Mouse (Mus musculus): ENCODE measurements around the gene Sqstm1. TPM values are rescaled to one million over a fixed set of nuclear protein-coding genes. Genes with fewer than 3 reads are reported as not detected.

Gene Sqstm1
- polyA plus RNA-seq (2015; fragmentation: Nextera tagmentation; extraction: Ambion mirVana) = 326 and 333 TPM in 2 replicates

DNA sequence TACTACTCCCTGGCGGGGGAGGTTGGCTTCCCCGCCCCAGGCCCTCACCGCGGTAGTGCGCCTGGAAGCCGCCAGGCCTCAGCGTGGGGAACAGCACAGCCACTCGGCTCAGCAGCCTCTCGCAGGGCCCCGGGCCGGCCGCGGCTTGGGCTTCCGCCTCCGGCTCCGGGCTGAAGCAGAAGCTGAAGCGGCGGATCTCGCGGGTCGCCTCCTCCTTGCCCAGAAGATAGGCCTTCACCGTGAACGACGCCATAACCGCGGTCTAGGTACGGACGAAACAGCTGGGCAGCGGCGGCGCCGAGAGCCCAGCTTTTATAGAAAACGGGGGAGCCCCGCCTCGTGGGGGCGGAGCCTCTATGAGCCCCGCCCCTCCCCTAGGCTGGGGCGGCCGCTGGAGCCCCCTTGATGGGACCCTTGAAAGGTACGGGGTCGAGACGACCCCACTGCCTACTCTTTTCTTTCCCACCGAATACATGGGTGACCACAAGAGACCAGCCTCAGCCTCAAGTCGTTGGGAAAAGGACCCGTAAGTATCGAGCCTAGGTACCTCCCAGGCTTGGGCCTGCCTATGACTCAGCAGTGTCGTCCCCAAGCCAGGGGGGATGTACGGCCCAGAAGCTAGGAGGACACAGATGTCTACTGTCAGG lies at the start of gene Sqstm1, which contains the start of gene Mgat4b:
Gene Sqstm1 (minus strand): TSS at position 323 of the 647 bp plus-strand sequence.
Gene Mgat4b (plus strand): TSS at position 386 of the 647 bp plus-strand sequence.
- peaks cover 14% of the 10 kb centered on the region for H3K4me1 ChIP-seq (replicated peaks; ENCODE audit: insufficient read depth, low read length)
- peak within 1 kb of the TSS; percentile 99 for H3K4me3 ChIP-seq (replicated peaks; ENCODE audit: low read depth, low read length)
- H3K9me3 ChIP-seq (replicated peaks; ENCODE audit: low read length) = no peaks in the 10 kb centered on the region
- no peak for TF ChIP-seq CTCF (IDR thresholded peaks at IDR 0.05; ENCODE audit: low read depth)
- H3K27ac ChIP-seq = peak within 1 kb of the TSS; percentile 100
- peak; percentile 59 for ATAC-seq (replicated peaks; ENCODE audit: low FRiP score, low read depth)
- DNase-seq (ENCODE audit: low spot score) = peak; percentile 86
- H3K9ac ChIP-seq (ENCODE audit: low read depth, low read length) = peak within 1 kb of the TSS; percentile 99
- H3K4me2 ChIP-seq (ENCODE audit: low read length) = peak within 1 kb of the TSS; percentile 67
- no peaks in the 10 kb centered on the region for H3K27me3 ChIP-seq (ENCODE audit: insufficient read depth, low read length)
- WGBS = 2% methylated on average over 48 of the region's 48 CpGs
- H3K36me3 ChIP-seq (ENCODE audit: insufficient read depth, low read length) = peaks cover 23% of the 10 kb centered on the region

DNA sequence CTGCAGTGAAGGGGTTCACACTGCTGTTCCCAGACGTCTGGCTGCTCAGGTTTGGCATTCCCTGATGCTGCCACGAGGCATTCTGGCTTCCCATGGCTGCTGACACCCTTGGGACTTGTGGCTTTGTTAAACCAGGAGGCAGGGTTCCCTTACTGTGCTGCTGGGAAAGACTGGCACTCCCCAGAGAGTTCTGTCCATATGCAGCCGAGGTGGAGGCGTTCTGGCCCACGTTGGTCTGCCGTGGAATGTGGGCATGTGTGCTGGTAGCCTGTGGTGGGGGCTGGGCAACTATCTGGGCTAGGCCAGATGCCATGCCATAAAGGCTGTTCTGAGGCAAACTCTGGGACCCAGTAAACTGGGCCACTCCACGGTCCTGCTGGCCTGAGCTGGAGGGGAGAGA lies 47.7 kb upstream of the Sqstm1 start:
- DNase-seq (ENCODE audit: low spot score) (no peak), ATAC-seq (replicated peaks; ENCODE audit: low FRiP score, low read depth) (no peak)

DNA sequence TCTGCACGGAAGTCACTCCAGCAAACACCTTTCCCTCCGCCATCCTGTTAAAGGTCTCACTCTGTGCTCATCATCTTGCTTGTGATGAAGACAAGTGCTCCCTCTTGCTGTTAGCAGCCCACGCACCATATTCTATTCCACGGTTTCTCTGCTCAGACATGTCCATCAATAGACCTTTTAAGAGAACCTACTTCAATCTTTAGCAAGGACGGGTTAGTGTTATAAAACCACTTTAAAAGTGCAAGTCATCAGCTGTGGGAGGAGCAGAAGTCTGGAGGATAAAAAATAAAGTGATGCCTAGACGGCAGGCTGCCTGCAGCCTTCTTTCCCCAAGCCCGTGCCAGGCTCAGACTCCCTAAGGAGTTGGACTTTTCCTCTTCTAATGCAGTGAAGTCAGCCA lies 46.0 kb upstream of the Sqstm1 start:
- no peak for ATAC-seq (replicated peaks; ENCODE audit: low FRiP score, low read depth)
- Histone ChIP-seq H3K36me3 (ENCODE audit: insufficient read depth, low read length) (peaks cover 40% of the 10 kb centered on the region), H3K4me1 (replicated peaks; ENCODE audit: insufficient read depth, low read length) (peaks cover 6% of the 10 kb centered on the region; the same call in 1 of the 2 replicates), H3K4me2 (ENCODE audit: low read length) (no peak overlapping the region), H3K9me3 (replicated peaks; ENCODE audit: low read length) (no peaks in the 10 kb centered on the region), H3K27me3 (ENCODE audit: insufficient read depth, low read length) (no peaks in the 10 kb centered on the region), H3K27ac (no peak overlapping the region), H3K9ac (ENCODE audit: low read depth, low read length) (no peak overlapping the region), H3K4me3 (replicated peaks; ENCODE audit: low read depth, low read length) (no peak overlapping the region)
- WGBS = 80% methylated on average over 7 of the region's 7 CpGs
- no peak for DNase-seq (ENCODE audit: low spot score)
- TF ChIP-seq CTCF (IDR thresholded peaks at IDR 0.05; ENCODE audit: low read depth) = no peak

More for the DNA sequence above, 47.7 kb upstream of the Sqstm1 start:
- Histone ChIP-seq H3K36me3 (ENCODE audit: insufficient read depth, low read length) (peaks cover 56% of the 10 kb centered on the region), H3K9ac (ENCODE audit: low read depth, low read length) (no peak overlapping the region), H3K9me3 (replicated peaks; ENCODE audit: low read length) (no peaks in the 10 kb centered on the region), H3K4me2 (ENCODE audit: low read length) (no peak overlapping the region), H3K27ac (no peak overlapping the region), H3K27me3 (ENCODE audit: insufficient read depth, low read length) (no peaks in the 10 kb centered on the region), H3K4me3 (replicated peaks; ENCODE audit: low read depth, low read length) (no peak overlapping the region), H3K4me1 (replicated peaks; ENCODE audit: insufficient read depth, low read length) (no peaks in the 10 kb centered on the region)
- TF ChIP-seq CTCF (IDR thresholded peaks at IDR 0.05; ENCODE audit: low read depth) = no peak
- WGBS = 83% methylated on average over 7 of the region's 7 CpGs

DNA sequence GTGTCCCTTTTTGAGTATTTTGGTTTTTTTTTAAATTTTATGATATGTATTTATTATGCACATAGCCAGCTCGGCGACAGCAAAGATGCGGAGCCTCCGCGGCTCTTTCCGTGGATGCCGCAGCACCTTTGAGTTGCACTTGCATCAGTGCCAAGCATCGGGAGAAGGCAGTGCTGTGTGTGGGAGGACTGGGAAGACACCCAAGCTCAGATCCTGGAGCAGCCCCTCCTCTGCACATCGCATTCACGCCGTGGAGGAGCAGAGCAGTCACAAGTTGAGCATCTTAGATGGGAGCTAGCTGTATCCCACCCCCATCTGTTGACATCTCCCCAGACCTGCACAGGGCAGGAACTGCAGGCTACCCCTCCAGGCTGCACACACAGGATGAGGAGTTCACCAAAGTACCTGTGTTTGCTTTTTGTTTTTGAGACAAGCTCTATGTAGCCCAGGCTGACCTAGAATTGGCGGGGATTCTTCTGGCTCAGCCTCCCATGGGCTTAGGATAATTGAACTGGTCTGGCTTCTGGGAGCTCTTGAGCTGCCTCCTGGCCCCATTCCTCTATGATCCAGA lies 43.5 kb upstream of the Sqstm1 start:
- Histone ChIP-seq H3K4me1 (replicated peaks; ENCODE audit: insufficient read depth, low read length) (peaks cover 6% of the 10 kb centered on the region; the same call in 1 of the 2 replicates), H3K9me3 (replicated peaks; ENCODE audit: low read length) (no peaks in the 10 kb centered on the region), H3K27me3 (ENCODE audit: insufficient read depth, low read length) (no peaks in the 10 kb centered on the region), H3K4me2 (ENCODE audit: low read length) (no peak overlapping the region), H3K4me3 (replicated peaks; ENCODE audit: low read depth, low read length) (no peak overlapping the region), H3K27ac (no peak overlapping the region), H3K9ac (ENCODE audit: low read depth, low read length) (no peak overlapping the region), H3K36me3 (ENCODE audit: insufficient read depth, low read length) (peaks cover 30% of the 10 kb centered on the region)
- TF ChIP-seq CTCF (IDR thresholded peaks at IDR 0.05; ENCODE audit: low read depth) = no peak
- ATAC-seq (replicated peaks; ENCODE audit: low FRiP score, low read depth) (no peak), DNase-seq (ENCODE audit: low spot score) (peak; percentile 39)
- WGBS = 53% methylated on average over 12 of the region's 12 CpGs

DNA sequence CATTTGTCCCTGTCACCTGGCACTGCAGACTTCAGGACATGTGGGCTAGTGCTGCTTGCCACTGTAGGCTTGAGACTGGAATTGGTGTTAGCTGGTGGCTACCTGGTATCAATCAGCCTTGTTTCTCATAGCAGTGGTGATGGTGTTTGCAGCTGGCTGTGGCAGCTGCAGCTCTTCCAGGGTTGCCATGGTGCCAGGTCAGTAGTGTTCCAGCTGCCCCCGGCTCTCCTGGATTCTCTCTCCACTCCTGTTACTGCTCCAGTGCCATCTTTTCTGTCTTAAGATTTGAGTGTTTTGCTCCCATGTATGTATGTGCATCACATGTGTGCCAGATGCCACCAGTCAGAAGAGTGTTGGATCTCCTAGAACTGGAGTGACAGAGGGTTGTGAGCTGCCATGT lies 42.8 kb upstream of the Sqstm1 start:
- Histone ChIP-seq H3K4me2 (ENCODE audit: low read length) (no peak overlapping the region), H3K4me3 (replicated peaks; ENCODE audit: low read depth, low read length) (no peak overlapping the region), H3K27ac (no peak overlapping the region), H3K9ac (ENCODE audit: low read depth, low read length) (no peak overlapping the region), H3K27me3 (ENCODE audit: insufficient read depth, low read length) (no peaks in the 10 kb centered on the region), H3K36me3 (ENCODE audit: insufficient read depth, low read length) (peaks cover 23% of the 10 kb centered on the region), H3K4me1 (replicated peaks; ENCODE audit: insufficient read depth, low read length) (peaks cover 6% of the 10 kb centered on the region; the same call in 1 of the 2 replicates), H3K9me3 (replicated peaks; ENCODE audit: low read length) (no peaks in the 10 kb centered on the region)
- WGBS = 27% methylated on average over 1 of the region's 1 CpGs
- ATAC-seq (replicated peaks; ENCODE audit: low FRiP score, low read depth) (no peak; the same call in 1 of the 2 replicates), DNase-seq (ENCODE audit: low spot score) (no peak)
- TF ChIP-seq CTCF (IDR thresholded peaks at IDR 0.05; ENCODE audit: low read depth) = no peak

DNA sequence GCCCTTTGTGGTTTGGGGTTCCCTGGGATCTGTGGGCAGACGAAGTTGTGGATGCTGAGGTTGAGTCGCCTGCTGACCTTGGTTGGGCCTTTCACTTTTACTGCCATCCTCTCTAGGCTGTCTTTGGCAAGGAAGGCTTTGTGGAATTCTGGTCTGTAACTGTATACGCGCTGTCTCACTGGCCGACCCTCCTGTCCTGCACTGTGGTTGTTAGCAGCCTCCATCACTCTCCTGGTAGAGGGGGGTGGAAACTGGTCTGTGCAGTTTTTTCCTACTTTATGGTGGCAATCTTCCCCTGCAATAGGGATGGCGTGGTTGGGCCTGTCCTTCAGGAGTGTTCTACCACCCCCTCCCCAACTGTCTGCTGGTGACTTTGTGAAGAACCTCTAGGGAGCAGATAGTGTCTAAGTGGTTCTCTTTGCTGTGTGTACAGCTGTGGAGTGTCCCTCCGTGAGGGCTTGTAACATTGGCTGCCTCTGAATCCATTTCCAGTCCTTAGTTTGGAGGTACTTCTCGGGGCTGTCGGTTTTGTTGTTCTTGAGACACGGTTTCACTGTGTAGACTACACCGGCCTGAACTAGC lies 42.1 kb upstream of the Sqstm1 start:
- peak; percentile 78 for DNase-seq (ENCODE audit: low spot score)
- H3K4me2 ChIP-seq (ENCODE audit: low read length) = no peak overlapping the region
- 0 out of 2 replicates have a peak overlapping the region, but pooled peaks have one; percentile 35 for H3K9ac ChIP-seq (ENCODE audit: low read depth, low read length)
- ATAC-seq (replicated peaks; ENCODE audit: low FRiP score, low read depth) = peak; percentile 57
- peaks cover 17% of the 10 kb centered on the region for H3K36me3 ChIP-seq (ENCODE audit: insufficient read depth, low read length)
- H3K27me3 ChIP-seq (ENCODE audit: insufficient read depth, low read length) = no peaks in the 10 kb centered on the region
- no peaks in the 10 kb centered on the region for H3K9me3 ChIP-seq (replicated peaks; ENCODE audit: low read length)
- H3K4me3 ChIP-seq (replicated peaks; ENCODE audit: low read depth, low read length) = no peak overlapping the region
- no peak for TF ChIP-seq CTCF (IDR thresholded peaks at IDR 0.05; ENCODE audit: low read depth)
- peak overlapping the region; percentile 84 for H3K27ac ChIP-seq
- WGBS = 42% methylated on average over 11 of the region's 11 CpGs
- H3K4me1 ChIP-seq (replicated peaks; ENCODE audit: insufficient read depth, low read length) = peaks cover 6% of the 10 kb centered on the region; the same call in 1 of the 2 replicates

All from kidney, postnatal 0 days (tissue).